Mouse (Mus musculus): ENCODE data around the gene Hist2h2aa1.
"Not testable (repeated sequence)": the region's sequence is repeated elsewhere in the genome, so short reads cannot be mapped to it uniquely, and the experiment has no call there.

Gene Hist2h2aa1

GRCm38 (mm10) chr3:96287334-96287733 lies 42.0 kb downstream of the Hist2h2aa1 start:
- not testable (repeated sequence) for DNase-seq

GRCm38 (mm10) chr3:96289201-96289600 lies 43.9 kb downstream of the Hist2h2aa1 start:
- no peak for DNase-seq

GRCm38 (mm10) chr3:96290727-96291126 lies 45.4 kb downstream of the Hist2h2aa1 start:
- not testable (repeated sequence) for DNase-seq

GRCm38 (mm10) chr3:96292641-96293040 lies 47.3 kb downstream of the Hist2h2aa1 start:
- no peak for DNase-seq

GRCm38 (mm10) chr3:96293368-96293767 lies 48.1 kb downstream of the Hist2h2aa1 start:
- no peak for DNase-seq

GRCm38 (mm10) chr3:96293787-96294186 lies 48.5 kb downstream of the Hist2h2aa1 start, which contains the start of gene Fcgr1:
TSS of gene Fcgr1 (minus strand) at chr3:96293969.
- DNase-seq, result no peak

Data from cerebellum, adult 9-10 months (tissue).